Mouse (Mus musculus) kidney, postnatal 0 days (tissue): Measurements from ENCODE around the gene Kcnk16. TPM values are rescaled to one million over a fixed set of nuclear protein-coding genes. Genes with fewer than 3 reads are reported as not detected.

Experiments
- ATAC-seq: fragments of 200-750 bp; cut with Nextera tagmentation; replicated peaks from 2 replicates; pipeline ENCODE4 v1.8.0; 2017; ENCODE audit warnings: low read depth, moderate number of reproducible peaks, moderate TSS enrichment, moderate library complexity; ENCODE audit not compliant: low FRiP score
- DNase-seq: peaks from one replicate; pipeline ENCODE4 v3.0.0-alpha.2; 2016; ENCODE audit warnings: low spot score
- H3K27ac ChIP-seq: fragments of 300-500 bp; sonication (generic); 2 replicates; pipeline ENCODE4 v1.5.1; 2014; ENCODE audit warnings: mild to moderate bottlenecking
- H3K27me3 ChIP-seq: fragments of 300-500 bp; sonication (generic); 2 replicates; pipeline ENCODE4 v1.6.1; 2014; ENCODE audit warnings: low read length, mixed read lengths; ENCODE audit not compliant: insufficient read depth
- H3K36me3 ChIP-seq: fragments of 300-500 bp; sonication (generic); 2 replicates; pipeline ENCODE4 v1.6.1; 2014; ENCODE audit warnings: low read length, mixed read lengths; ENCODE audit not compliant: insufficient read depth
- H3K4me1 ChIP-seq: fragments of 300-500 bp; sonication (generic); replicated peaks from 2 replicates; pipeline ENCODE4 v1.6.1; 2014; ENCODE audit warnings: antibody characterized with exemption, low read length, mixed read lengths; ENCODE audit not compliant: insufficient read depth
- H3K4me2 ChIP-seq: fragments of 300-500 bp; sonication (generic); 2 replicates; pipeline ENCODE4 v1.6.1; 2014; ENCODE audit warnings: mild to moderate bottlenecking, low read length, moderate library complexity, mixed read lengths
- H3K4me3 ChIP-seq: fragments of 300-500 bp; sonication (generic); replicated peaks from 2 replicates; pipeline ENCODE4 v1.5.1; 2014; ENCODE audit warnings: low read depth, low read length
- H3K9ac ChIP-seq: fragments of 300-500 bp; sonication (generic); 2 replicates; pipeline ENCODE4 v1.6.1; 2014; ENCODE audit warnings: low read depth, low read length
- H3K9me3 ChIP-seq: fragments of 300-500 bp; sonication (generic); replicated peaks from 2 replicates; pipeline ENCODE4 v1.6.1; 2016; ENCODE audit warnings: low read length, inconsistent platforms, mixed read lengths
- CTCF ChIP-seq: IDR thresholded peaks from 2 replicates; pipeline ENCODE4 v1.5.1; 2016; ENCODE audit warnings: antibody characterized with exemption, low read depth, mild to moderate bottlenecking, moderate library complexity
- WGBS: fragments of 180-500 bp; shearing (Covaris S2); extraction: QIAGEN DNeasy Blood & Tissue Kit; methylation state at CpG from one replicate; pipeline ENCODE4 v1.1.7; 2014; 5-methylcytosine and 5-hydroxymethylcytosine counted together
- polyA plus RNA-seq: library from polyadenylated mRNA; unstranded; fragments of >200 nt; fragmentation: Nextera tagmentation; extraction: Ambion mirVana; gene quantifications from 2 replicates; pipeline ENCODE4 v1.2.1, GENCODE M21; 2015

Gene Kcnk16
- polyA plus RNA-seq, 1 experiment from 2014 or later = not detected

DNA sequence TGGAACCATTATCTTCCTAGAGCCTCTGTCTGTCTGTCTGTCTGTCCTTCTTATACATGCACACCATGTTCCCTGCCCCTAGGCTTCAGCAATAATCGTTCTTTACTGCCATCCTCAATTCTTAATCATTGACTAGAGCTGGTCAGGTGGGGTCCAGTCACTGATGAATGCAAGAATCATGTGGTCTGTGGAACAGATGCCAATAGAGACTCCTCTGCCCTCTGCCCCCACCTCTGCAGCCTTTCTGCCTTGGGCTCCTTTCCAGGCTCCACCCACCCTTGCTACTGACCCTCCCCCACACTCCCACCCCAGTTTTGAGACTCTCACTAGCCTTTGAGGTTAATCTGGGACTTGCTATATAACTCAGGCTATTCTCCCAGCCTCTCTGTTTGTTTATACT, 49.1 kb downstream of the Kcnk16 start:
- Histone ChIP-seq H3K4me2 (no peak overlapping the region), H3K36me3 (no peaks in the 10 kb centered on the region), H3K4me1 (no peaks in the 10 kb centered on the region), H3K27ac (no peak overlapping the region), H3K9me3 (no peaks in the 10 kb centered on the region), H3K4me3 (no peak overlapping the region), H3K27me3 (no peaks in the 10 kb centered on the region), H3K9ac (no peak overlapping the region)
- DNase-seq (peak; percentile 20), ATAC-seq (peak; percentile 87)
- no peak for TF ChIP-seq CTCF
- WGBS = 52% methylated on average over 1 of the region's 1 CpGs

DNA sequence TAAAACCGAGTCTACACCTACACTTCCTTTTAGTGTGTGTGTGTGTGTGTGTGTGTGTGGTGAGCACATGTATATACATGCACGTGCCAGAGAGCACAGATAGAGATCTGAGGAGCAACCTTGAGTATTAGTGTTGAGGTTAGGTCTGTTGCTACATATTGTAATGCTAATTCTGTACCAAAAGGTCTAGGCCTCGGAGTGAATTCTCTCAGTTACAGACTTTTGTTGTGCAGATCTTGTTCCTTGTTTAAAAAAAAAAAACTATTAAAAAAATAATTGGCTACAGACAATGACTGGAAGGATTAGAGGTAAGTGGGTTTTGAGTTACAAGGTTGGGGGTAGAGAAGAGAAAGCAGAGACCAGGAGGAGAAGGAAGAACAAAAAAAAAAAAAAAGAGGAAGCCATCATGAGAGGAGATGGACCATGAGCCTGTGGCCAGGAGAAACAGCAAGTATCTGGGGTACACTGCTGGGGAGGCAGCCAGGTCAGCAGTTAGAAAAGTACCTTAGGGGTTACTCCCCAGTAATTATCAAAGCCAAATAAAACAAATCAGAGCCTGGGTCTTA, 51.6 kb downstream of the Kcnk16 start:
- Histone ChIP-seq H3K4me1 (no peaks in the 10 kb centered on the region), H3K9ac (no peak overlapping the region), H3K9me3 (no peaks in the 10 kb centered on the region), H3K27me3 (no peaks in the 10 kb centered on the region), H3K27ac (no peak overlapping the region), H3K4me3 (no peak overlapping the region), H3K4me2 (no peak overlapping the region), H3K36me3 (no peaks in the 10 kb centered on the region)
- no peak for TF ChIP-seq CTCF
- 53% methylated on average over 3 of the region's 3 CpGs for WGBS
- DNase-seq (no peak), ATAC-seq (no peak)

GRCm38 (mm10) chr14:20216561-20217298, 52.3 kb downstream of the Kcnk16 start:
- 83% methylated on average over 7 of the region's 7 CpGs for WGBS
- H3K4me3 ChIP-seq = no peak overlapping the region
- H3K27ac ChIP-seq = no peak overlapping the region
- no peak for TF ChIP-seq CTCF
- no peak for DNase-seq
- no peak overlapping the region for H3K9ac ChIP-seq
- ATAC-seq = no peak
- no peaks in the 10 kb centered on the region for H3K9me3 ChIP-seq
- H3K4me2 ChIP-seq = no peak overlapping the region
- no peaks in the 10 kb centered on the region for H3K4me1 ChIP-seq
- H3K36me3 ChIP-seq = no peaks in the 10 kb centered on the region
- H3K27me3 ChIP-seq = no peaks in the 10 kb centered on the region

GRCm38 (mm10) chr14:20215826-20216225, 53.2 kb downstream of the Kcnk16 start:
- H3K9ac ChIP-seq = no peak overlapping the region
- no peak overlapping the region for H3K4me3 ChIP-seq
- no peak for DNase-seq
- H3K4me2 ChIP-seq = no peak overlapping the region
- H3K27ac ChIP-seq = no peak overlapping the region
- no peak for TF ChIP-seq CTCF
- H3K4me1 ChIP-seq = no peaks in the 10 kb centered on the region
- no peaks in the 10 kb centered on the region for H3K9me3 ChIP-seq
- 32% methylated on average over 5 of the region's 5 CpGs for WGBS
- no peaks in the 10 kb centered on the region for H3K36me3 ChIP-seq
- no peaks in the 10 kb centered on the region for H3K27me3 ChIP-seq
- no peak for ATAC-seq

DNA sequence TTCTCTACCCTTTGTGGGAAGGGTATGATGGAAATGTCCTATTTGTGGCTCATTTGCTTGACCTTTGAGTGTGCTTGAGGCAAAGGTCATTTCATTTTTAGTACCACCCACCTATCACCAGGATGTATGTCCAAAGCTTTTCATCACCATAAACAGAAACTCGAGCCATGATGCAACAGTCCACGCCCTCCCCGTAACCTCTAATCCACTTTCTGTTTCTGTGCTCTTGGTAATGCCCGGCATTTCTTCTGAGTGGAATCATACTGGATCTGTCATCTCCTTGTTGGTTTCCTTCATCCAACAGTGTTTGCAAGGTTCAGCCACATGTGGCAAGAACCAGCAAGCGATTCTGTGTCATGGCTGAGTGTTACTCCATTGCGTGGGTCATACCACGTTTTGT, 54.9 kb downstream of the Kcnk16 start:
- Histone ChIP-seq H3K27me3 (no peaks in the 10 kb centered on the region), H3K9ac (no peak overlapping the region), H3K4me3 (no peak overlapping the region), H3K4me2 (no peak overlapping the region), H3K36me3 (no peaks in the 10 kb centered on the region), H3K9me3 (no peaks in the 10 kb centered on the region), H3K27ac (no peak overlapping the region), H3K4me1 (no peaks in the 10 kb centered on the region)
- ATAC-seq = no peak
- TF ChIP-seq CTCF = no peak
- WGBS = 79% methylated on average over 7 of the region's 7 CpGs
- DNase-seq = no peak

- Histone ChIP-seq H3K4me2 (no peak overlapping the region), H3K27ac (no peak overlapping the region), H3K9ac (no peak overlapping the region), H3K4me1 (no peaks in the 10 kb centered on the region), H3K36me3 (no peaks in the 10 kb centered on the region), H3K27me3 (no peaks in the 10 kb centered on the region), H3K4me3 (no peak overlapping the region), H3K9me3 (no peaks in the 10 kb centered on the region)
- TF ChIP-seq CTCF = no peak
- DNase-seq (no peak), ATAC-seq (no peak)
- WGBS = 72% methylated on average over 9 of the region's 9 CpGs
Observed at GRCm38 (mm10) chr14:20211754-20212601, 57.0 kb downstream of the Kcnk16 start.

Other genes with a start within 250 kb of the Kcnk16 start
- 18.1 and 19.3 TPM in 2 replicates for gene Saysd1, start 130.7 kb downstream of the Kcnk16 start, polyA plus RNA-seq
- 12.0 and 14.8 TPM in 2 replicates for gene Kcnk5, start 87.4 kb downstream of the Kcnk16 start, polyA plus RNA-seq
- gene Nudt13, start 25.5 kb upstream of the Kcnk16 start, polyA plus RNA-seq = 10.9 and 14.1 TPM in 2 replicates
- gene Ecd, start 78.9 kb upstream of the Kcnk16 start, polyA plus RNA-seq = 32.8 and 37.9 TPM in 2 replicates
- 24.0 and 24.3 TPM in 2 replicates for gene Fam149b, start 79.0 kb upstream of the Kcnk16 start, polyA plus RNA-seq
- gene Dnajc9, start 119.7 kb upstream of the Kcnk16 start, polyA plus RNA-seq = 91.4 and 105 TPM in 2 replicates
- gene Mrps16, start 124.4 kb upstream of the Kcnk16 start, polyA plus RNA-seq = 111 and 115 TPM in 2 replicates
- 1.3 and 1.7 TPM in 2 replicates for gene Cfap70, start 183.0 kb upstream of the Kcnk16 start, polyA plus RNA-seq
- 43.7 and 45.9 TPM in 2 replicates for gene Anxa7, start 210.9 kb upstream of the Kcnk16 start, polyA plus RNA-seq
- gene Mss51, start 227.7 kb upstream of the Kcnk16 start, polyA plus RNA-seq = 0.28 and 0.38 TPM in 2 replicates